Mouse (Mus musculus) kidney, adult 9 months (tissue): ENCODE measurements around the gene Rbbp4.

Experiments
- DNase-seq: peaks from one replicate; pipeline ENCODE4 v3.0.0; 2022

Gene Rbbp4

DNA sequence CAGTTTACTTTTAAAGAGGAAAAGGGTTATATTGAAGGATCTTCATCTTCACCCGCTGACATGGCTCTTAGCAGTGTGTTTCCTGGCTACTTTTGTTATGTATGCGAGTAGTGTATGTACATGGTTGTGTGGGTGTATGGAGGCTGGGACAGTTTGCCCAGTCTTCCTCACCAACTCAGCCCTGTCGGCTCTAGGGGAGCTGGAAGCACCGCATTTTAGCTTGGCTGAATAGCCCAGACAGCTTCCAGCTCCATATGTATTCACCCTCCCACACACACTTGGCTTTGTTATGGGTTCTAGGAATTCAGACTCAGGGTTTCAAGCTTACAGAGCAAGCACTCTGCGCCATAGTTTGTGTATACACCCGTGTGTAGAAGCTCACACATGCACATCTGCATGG lies 15.9 kb upstream of the Rbbp4 start:
- no peak for DNase-seq

DNA sequence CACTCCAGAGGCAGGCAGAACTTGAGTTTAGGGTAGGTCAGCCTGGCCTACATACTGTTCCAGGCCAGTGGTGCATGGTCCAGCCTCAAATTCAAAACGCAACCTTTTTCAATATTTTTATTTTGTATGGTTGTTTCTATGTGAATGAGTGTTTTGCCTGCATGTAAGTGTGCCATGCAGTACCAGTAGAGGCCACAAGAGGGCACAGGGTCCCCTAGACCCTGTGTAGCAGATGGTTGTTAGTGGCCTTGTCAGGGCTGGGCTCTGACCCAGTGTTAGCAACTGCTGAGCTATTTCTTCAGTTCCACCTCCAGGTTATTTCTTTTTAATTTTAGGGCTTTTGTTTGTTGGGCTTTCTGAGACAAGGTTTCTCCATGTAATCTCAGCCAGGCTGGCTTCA lies 15.5 kb upstream of the Rbbp4 start:
- DNase-seq = peak; percentile 80

DNA sequence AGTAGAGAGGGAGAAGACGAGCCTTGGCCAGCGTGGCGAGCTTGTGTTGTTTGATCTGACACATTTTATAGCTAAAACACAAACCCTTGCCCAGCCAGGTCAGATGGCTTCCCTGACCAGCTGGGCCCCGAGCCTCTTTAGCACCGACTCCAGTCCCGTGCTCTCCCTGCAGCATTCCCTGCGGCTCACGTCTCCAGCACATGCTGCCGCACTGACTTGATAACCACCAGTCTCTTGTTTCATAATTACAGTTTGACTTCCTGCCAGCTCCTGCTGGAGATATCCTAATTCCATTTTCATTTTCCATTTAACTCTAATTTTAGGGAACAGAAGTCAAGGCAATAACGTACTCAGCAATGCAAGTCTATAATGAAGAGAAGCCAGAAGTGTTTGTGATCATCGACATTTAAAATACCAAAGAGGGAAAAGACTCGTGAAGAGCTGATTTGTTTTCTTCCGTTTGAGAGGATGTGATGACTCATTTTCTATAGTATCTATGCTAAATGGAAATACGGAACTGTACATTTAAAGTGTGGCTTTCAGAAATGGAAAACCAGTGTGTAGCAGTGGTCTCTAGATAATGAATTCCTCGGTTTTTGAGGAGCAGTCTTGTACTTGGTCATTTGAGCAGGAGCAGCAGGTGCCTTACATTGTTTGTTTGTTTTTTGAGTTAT lies 11.4 kb upstream of the Rbbp4 start:
- no peak for DNase-seq

DNA sequence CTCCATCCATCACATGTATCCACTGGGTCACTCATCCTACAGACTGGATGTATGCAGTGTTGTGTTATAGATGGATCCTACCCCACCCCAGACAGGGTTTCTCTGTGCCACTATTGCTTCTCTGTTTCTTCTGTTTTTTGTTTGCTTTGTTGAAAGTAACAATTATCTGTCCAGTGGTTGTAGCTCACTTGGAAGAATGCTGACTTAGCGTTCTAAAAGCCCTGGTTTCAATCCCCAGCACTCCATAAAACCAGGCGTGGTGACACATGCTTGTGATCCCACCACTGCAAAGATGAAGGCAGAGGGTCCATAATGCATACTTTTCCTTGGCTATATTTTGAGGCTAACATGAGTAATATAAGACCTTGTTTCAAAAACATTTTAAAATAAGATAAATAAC lies 7.5 kb upstream of the Rbbp4 start:
- no peak for DNase-seq

DNA sequence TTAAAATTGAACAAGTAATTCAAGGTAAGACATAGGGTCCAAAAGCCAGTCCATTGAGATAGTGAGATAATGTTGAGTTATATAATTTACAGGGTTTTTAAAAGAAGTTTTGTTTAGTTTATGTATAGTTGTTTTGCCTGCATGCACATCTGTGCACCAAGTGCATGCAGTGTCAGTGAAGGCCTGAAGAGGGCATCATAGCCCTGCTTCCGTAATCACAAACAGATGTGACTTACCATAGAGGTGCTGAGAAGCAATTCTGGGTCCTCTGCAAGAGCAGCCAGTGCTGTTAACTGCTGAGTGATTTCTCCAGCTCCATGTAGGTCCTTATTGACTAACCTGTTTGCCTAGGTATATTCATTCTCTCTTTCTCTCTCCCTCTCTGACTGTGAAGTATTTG lies 6.7 kb upstream of the Rbbp4 start:
- no peak for DNase-seq

DNA sequence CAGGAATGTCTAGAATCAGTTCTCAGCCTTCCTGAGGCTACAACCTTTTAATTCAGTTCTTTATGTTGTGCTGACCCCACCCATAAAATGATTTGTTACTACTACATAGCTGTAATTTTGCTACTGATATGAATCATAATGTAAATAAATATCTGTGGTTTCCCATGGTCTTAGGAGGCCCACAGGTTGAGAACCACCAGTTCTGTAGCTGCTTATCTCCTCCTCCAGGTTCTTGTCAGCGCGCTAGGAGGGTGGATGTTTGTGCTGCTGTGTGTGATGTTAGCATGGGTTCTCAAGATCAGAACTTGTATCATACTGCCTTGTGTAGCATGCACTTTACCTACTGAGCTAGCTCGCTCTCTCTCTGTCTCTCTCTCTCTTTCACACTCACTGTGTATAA lies 4.6 kb upstream of the Rbbp4 start:
- DNase-seq = no peak

DNA sequence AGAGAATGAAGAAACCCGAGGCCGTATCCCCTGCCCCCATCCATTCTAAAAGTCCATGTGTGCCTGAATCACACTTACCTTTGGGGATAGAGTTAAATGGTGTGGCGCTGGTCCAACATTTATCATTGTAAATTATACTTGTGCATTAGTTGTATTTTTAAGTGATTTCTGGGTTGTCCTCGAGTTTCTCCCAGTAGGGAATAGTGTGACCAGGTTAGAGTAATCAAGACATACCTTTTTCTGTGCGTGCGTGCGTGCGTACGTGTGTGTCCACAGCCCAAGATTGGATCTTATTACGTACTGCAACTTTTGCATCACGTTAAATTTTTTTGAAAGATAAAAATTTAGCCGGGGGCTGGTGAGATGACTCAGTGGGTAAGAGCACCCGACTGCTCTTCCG lies 1.1 kb upstream of the Rbbp4 start:
- no peak for DNase-seq

DNA sequence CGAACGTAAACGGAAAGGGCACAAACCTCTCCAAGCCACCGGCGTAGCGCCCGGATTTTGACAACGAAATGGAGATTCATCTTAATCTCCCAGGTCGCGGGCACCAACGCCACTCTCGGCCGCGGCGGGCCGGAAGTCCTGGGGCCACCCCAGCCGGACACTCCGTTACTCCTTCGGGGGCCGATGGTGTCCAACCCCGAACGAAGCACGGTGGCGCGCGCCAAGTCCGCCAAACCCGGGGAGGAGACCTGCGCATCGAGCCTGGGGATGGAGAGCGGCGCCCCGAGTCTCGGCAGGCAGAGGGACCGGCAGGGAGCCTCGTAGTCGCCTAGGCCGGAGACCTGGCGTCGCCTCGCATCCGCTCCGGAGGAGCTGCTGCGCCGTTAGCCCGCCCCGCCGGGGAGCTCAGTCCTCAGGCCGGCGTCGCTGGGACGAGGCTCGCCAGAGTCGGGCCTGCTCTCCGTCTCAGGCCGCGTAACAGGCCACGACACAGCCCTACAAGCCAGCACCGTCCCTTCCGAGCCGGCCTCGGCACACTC lies 424 bp downstream of the Rbbp4 start:
- no peak for DNase-seq

DNA sequence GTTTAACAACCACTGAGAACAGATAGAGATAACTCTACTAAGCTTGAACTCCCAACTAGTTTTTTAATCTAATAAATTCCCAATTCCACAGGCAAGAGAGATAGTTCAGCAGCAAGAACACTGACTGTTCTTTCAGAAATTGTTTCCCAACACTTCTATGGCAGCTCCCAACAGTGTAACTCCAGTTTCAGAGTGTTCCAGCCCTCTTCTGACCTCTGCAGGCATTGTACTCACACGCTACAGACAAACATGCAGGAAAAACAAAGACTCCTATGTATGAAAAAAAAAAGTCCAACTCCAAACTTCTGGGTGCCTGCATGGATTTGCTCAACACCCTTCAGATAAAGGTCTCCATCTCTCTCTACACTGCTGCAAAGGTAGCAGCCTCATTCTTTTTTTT lies 2.3 kb downstream of the Rbbp4 start:
- DNase-seq = no peak

DNA sequence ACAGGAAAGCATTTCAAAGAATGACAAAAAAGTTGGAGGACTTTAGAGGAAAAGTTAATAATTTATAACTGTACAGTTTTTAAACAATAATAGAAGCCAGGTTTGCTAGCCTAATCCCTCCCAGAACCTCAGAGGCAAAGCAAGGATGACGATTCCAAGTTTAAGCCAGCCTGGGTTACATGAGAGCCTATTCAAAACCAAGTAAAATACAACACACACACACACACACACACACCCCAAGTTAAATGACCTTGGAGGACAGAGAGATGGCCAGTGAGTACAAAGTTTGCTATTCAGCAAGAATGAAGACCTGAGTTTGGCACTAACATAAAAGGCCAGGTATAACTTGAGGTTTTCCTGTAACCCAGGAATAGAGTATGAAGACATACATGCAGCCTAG lies 9.0 kb downstream of the Rbbp4 start:
- DNase-seq = peak; percentile 76

DNA sequence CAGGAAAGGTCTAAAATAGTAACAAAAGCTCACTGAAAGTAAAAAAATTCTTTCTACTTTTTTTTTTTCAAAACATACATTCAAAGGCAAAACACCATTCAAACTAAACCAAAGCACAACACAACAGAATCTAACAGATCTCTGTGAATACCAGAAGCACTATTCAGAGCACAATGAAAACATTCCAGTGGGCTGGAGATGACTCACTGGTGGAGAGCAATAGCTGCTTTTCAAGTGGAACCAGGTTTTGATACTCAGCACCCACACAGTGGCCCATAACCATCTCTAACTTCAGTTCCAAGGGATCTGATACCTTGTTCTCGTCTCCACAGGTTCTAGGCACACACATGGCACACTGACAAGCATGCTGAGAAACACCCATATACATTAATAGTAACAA lies 10.4 kb downstream of the Rbbp4 start:
- DNase-seq = no peak

DNA sequence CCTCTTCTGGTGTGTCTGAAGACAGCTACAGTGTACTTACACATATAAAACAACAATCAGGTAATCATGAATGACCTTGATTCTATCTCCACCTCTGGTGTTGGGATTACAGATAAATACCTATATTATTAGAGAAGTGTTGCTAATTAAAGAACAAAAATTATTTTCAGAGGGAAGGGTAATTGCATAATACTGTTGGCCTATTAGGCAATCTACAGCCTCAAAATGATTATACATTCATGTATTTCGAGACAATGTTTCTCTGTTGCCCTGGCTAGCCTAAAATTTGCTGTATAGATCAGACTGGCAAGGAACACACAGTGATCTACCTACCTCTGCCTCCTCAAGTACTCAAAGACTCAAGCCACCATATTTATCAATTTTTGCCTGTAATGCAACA lies 11.7 kb downstream of the Rbbp4 start:
- DNase-seq = no peak

DNA sequence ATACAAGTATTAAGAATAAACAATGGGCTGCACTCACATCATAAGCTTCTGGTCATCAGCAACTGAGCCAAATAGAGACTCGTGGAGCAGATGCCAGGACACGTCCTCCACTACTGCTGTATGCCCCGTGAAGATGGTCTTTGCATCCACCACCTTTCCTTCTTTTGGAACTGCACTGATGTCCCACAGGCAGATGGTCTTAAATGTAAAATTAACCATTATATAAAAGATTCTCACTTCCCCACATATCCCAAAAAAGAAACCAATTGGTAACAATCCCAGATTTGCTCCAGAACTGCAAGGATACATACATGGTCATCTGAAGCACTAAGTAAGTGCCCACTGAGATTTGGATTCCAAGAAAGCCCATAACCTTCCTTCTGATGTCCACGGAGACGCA lies 13.1 kb downstream of the Rbbp4 start:
- DNase-seq = no peak

DNA sequence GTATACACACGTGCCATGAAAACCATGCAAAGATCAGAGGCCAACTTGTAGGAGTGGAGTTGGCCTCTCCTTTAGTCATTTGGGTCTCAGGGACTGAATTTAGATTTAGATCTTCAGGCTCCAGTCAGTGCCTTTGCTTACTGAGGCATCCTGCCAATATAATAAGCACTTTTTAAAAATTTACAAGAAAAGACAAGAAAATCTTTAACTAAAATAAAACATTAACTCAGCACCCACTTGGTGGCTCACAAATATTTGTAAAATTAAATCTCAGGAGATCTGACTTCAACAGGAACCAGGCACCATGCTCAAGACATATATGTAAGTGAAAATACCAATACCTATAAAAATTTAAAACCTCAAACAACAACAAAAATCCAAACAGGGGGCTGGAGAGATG lies 14.3 kb downstream of the Rbbp4 start:
- peak; percentile 71 for DNase-seq

DNA sequence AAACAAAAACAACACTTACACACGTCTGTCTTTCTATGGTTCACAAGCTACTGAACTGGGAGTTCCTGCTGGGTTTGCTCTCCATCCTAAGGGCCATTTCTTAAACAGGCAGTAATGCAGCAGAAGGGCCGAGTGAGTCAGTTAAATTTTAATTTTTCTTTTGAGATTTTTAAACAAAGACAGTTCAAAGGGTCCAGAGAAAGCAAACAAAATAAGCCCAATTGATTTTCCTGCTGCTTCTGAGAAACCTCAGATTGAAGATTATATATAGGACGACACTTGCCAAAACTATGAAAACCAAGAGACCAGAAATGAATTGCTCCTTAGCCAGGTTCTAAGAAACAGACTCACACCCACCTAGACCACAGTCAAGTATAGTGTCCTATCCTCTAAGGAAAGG lies 21.3 kb downstream of the Rbbp4 start:
- DNase-seq = peak; percentile 43

DNA sequence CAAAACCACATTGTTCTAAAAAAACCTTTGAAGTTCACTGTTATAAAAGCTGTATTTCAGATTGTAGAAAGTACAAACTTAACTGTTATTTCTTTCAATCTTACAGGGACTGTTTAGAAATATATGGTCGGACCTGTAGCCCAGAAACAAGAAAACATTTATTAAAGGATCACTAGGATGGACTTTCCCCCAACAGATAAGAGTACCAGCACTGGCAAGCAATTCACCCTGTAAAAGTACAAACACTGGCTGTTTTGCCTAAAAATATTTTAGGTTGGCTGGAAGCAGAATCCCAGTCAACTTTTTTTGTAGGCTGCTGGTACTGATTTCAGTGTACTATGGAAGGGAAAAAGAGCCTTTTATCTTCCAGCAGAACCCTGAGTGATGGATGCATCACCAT lies 27.2 kb downstream of the Rbbp4 start:
- no peak for DNase-seq

DNA sequence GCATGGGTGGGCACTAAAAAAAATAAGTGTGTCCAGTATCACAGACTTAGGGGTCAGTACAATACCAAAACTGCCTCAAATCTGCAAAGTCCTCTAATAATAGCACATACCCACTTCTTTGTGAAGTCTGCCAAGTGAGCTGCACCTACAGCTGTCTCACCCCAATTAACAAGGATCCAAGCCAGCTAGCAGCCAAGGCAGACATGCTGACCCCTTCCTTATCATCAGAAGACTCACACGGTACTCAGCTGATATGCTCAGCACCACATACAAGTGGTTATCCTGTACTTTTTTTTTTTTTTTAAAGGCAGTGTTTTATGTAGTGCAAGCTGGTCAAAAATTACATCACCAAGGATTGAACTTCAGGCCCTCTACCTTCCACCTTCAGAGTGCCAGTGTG lies 30.9 kb downstream of the Rbbp4 start:
- no peak for DNase-seq

DNA sequence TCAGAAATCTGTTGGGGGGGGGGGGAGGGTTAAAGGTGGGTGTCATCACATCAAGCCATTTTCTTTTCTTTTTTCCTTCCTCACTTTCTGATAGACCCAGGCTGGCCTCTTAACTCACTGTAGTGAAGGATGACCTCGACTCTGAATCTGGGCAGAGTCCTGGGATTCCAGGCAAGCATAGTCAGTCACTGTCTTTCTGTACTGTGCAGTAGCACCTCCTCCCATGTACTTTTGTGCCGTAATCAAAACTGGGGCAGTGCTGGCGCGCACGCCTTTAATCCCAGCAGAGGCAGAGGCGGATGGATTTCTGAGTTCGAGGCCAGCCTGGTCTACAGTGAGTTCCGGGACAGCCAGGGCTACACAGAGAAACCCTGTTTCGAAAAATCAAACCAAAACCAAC lies 31.4 kb downstream of the Rbbp4 start:
- DNase-seq = peak; percentile 33

DNA sequence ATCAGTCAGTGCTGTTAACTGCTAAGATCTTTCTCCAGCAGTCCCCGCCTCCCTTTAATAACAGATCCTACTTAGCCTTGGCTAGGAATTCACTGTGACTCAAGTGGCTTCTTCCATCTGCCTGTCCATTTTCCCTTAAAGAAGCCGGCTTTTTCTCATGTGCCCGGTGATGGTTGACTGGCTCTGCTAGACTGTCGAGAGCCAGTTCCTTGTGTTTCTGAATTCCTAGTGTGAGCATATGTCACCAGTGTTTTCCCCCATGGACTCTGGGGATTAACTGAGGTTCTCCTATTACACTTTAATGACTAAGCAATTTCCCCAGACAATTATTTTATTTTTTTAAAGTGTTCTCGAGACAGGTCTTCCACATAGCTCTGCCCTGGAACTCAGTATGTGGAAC lies 31.8 kb downstream of the Rbbp4 start:
- DNase-seq = no peak

DNA sequence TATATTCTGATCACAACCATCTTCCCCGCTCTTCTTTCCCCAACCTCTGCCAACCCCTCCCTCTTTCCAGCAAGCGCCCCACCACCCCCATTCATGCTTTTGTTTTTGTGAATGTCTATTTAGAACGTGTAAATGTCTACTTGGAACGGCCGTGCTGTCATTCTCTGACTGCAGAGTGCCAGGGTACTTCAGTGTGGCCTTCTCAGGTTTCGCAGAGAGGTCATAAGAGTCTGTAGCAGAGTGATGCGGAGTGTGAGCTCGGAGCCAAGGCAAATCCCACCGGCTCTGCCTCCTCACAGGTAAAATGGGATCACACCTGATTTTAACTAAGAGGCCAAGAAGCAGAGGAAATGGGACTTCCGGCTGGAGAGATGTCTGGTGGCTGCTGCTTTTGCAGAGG lies 36.0 kb downstream of the Rbbp4 start:
- DNase-seq = no peak

DNA sequence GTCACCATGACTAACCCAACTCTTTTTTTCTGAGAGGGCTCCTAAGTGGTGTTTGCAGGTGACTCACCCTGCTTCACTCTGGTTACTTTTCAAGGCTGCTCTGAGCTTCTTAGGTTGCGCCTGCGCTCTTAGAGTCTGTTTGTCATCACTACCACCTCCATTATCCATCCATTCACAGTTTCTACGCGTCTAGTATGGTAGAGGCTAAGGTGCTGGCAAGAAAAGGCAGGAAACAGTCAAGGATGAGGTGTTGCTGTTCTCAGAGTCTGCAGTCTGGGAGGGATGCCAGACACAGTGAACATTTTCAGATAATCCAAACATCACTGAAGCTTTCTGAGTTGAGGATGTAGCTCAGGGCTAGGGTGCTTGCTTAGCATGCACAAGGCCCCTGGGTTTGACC lies 37.4 kb downstream of the Rbbp4 start:
- DNase-seq = no peak

DNA sequence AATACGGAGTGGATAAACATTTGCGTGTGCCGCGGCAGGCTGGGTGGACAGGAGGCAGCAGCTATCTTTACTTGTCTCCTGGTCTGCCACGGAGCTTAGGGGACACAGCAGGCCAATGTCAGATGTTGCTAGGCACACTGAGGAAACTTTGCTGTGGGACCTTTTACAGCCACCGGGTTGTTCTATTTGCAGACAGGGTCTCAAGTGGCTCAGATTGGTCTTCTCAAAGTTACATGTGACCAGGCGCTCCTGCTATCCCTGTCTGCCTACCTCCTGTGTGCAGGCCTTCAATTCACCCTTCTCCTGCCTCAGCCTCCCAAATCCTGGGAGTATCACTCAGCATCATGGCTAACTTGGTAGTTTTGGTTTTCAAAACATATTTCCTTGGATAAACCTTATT lies 39.1 kb downstream of the Rbbp4 start:
- DNase-seq = no peak

DNA sequence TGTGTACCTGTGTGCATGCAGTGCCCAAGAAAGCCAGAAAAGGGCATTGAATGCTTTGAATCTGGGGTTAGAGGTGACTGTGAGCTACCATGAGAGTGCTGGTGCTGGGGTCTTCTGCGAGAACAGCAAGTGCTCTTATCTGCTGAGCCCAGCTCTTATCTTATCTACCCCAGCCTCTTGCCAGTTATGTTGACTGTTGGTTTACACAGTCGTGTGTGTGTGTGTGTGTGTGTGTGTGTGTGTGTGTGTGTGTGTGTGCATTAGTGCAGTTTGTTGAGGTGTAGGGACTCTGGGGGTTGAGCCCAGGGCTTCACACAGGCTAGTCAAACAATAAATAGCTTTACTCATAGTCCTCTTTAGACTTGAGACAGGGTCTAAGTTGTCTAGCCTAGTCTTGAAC lies 40.0 kb downstream of the Rbbp4 start:
- DNase-seq = no peak

DNA sequence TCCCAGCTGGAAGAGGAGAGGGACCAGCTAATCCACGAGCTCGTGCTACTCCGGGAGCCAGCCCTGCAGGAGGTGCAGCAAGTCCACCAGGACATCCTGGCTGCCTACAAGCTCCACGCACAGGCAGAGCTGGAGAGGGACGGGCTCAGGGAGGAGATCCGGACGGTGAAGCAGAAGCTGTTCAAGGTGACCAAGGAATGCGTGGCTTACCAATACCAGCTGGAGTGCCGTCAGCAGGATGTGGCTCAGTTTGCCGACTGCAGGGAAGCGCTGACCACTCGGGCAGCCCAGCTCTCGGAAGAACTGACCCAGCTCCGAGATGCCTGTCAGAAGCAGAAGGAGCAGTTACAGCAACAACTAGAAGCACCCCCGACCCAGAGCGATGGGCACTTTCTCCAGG lies 41.5 kb downstream of the Rbbp4 start:
- DNase-seq = no peak

DNA sequence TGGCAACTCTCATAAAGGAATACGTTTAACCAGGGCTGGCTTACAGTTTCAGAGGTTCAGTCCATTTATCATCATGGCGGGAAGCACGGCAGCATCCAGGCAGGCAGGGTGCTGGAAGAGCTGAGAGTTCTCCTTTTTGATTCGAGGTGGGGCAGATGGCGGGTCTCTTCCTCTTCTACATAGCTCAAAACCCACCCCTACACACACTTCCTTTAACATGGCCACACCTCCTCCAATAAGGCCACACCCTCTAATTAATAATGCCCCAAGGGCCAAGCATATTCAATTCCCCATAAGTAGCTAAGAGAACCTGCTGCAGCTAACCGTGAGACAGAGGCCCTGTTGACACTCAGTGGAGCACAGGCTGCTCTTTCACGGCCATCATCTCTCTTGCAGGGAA lies 42.3 kb downstream of the Rbbp4 start:
- no peak for DNase-seq

DNA sequence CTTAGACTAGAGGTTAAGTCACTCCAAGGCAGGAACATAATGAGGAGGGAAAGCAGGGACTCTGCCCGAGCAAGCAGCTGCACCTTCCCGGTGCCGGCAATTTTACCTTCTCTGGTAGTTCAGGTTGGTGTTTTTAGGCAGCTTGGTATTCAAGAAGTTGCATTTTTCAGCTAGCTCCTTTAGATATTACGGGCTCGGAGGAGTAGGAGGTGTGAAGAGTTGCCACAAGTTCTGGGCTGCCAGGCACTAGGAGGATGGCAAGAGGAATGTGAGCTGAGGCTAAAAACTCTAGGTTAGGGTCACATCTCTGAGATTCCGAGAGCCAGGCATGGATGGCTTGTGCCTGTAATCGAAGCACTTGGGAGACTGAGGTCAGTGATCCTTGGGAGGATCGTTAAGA lies 45.5 kb downstream of the Rbbp4 start:
- no peak for DNase-seq
